Mouse (Mus musculus) forebrain, postnatal 0 days (tissue): Measurements from ENCODE around the gene Gm21983. TPM values are rescaled to one million over a fixed set of nuclear protein-coding genes. Genes with fewer than 3 reads are reported as not detected.

ENCODE experiments used
- ATAC-seq: fragments of 200-750 bp; cut with Nextera tagmentation; 2 replicates; pipeline ENCODE4 v1.8.0; 2017; ENCODE audit warnings: mild to moderate bottlenecking, moderate library complexity
- DNase-seq: peaks from one replicate; pipeline ENCODE4 v3.0.0-alpha.2; 2015
- H3K27ac ChIP-seq: fragments of 300-500 bp; sonication (generic); 2 replicates; pipeline ENCODE4 v1.5.1; 2014; ENCODE audit warnings: low read depth, mild to moderate bottlenecking, antibody characterized with exemption, low read length, moderate library complexity, mixed read lengths
- H3K27me3 ChIP-seq: fragments of 300-500 bp; sonication (generic); 2 replicates; pipeline ENCODE4 v1.6.1; 2014; ENCODE audit warnings: mild to moderate bottlenecking, low read length, mixed read lengths; ENCODE audit not compliant: insufficient read depth
- H3K36me3 ChIP-seq: fragments of 300-500 bp; sonication (generic); 2 replicates; pipeline ENCODE4 v1.6.1; 2014; ENCODE audit warnings: mild to moderate bottlenecking, moderate library complexity; ENCODE audit not compliant: insufficient read depth
- H3K4me1 ChIP-seq: fragments of 300-500 bp; sonication (generic); 2 replicates; pipeline ENCODE4 v1.6.1; 2014; ENCODE audit warnings: antibody characterized with exemption; ENCODE audit not compliant: insufficient read depth
- H3K4me2 ChIP-seq: fragments of 300-500 bp; sonication (generic); 2 replicates; pipeline ENCODE4 v1.6.1; 2014; ENCODE audit warnings: low read depth, mild to moderate bottlenecking, moderate library complexity
- H3K4me3 ChIP-seq: fragments of 300-500 bp; sonication (generic); 2 replicates; pipeline ENCODE4 v1.5.1; 2014; ENCODE audit warnings: low read depth, low read length, mixed read lengths
- H3K9ac ChIP-seq: fragments of 300-500 bp; sonication (generic); 2 replicates; pipeline ENCODE4 v1.6.1; 2014; ENCODE audit warnings: mild to moderate bottlenecking
- H3K9me3 ChIP-seq: fragments of 300-500 bp; sonication (generic); 2 replicates; pipeline ENCODE4 v1.6.1; 2016; ENCODE audit warnings: low read length
- CTCF ChIP-seq: sonication (generic); IDR thresholded peaks from 2 replicates; pipeline ENCODE4 v1.5.1; 2016; ENCODE audit warnings: antibody characterized with exemption, control low read depth, low read depth
- WGBS: fragments of 180-500 bp; shearing (Covaris S2); extraction: QIAGEN DNeasy Blood & Tissue Kit; methylation state at CpG from one replicate; pipeline ENCODE4 v1.1.7; 2014; 5-methylcytosine and 5-hydroxymethylcytosine counted together
- microRNA counts: library from miRNA; unstranded; fragments of <30 nt; microRNA quantifications from one replicate; lab custom pipeline; 2015
- microRNA-seq, 2 experiments: library from miRNA; unstranded; fragments of <30 nt; microRNA quantifications; one replicate each; pipeline ENCODE4; 2016
- polyA plus RNA-seq: library from polyadenylated mRNA; unstranded; fragments of >200 nt; fragmentation: Nextera tagmentation; extraction: Ambion mirVana; gene quantifications from 2 replicates; pipeline ENCODE4 v1.2.1, GENCODE M21; 2015
- total RNA-seq: library from RNA; depleted of rRNA; stranded (reverse); fragments of >200 nt; gene quantifications from 2 replicates; pipeline ENCODE4 v1.2.3, GENCODE M21; 2014; rRNA removed

Gene Gm21983
- total and polyA plus RNA-seq, 2 experiments from 2014 or later, result not detected

DNA sequence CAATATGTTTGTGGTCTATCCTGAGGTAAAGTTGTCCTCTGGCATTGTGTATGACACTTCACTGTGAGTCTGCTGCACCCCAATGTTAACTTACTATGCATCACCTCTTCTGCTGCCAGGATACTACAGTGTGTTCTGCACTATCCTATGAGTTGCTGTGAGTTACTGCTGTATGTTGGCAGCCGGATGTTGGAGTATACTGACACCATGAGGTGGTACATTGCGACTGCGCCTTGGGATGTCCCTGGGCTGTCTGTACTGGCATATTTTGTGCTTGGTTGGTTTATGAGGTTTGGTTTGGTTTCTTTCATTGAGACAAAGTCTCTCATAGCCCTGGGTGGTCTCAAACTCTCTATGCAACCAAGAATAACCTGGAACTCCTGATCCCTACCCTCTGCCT lies 52.7 kb downstream of the Gm21983 start:
- Histone ChIP-seq H3K4me3 (no peak overlapping the region), H3K9me3 (no peaks in the 10 kb centered on the region), H3K27me3 (no peaks in the 10 kb centered on the region), H3K4me1 (no peaks in the 10 kb centered on the region), H3K27ac (no peak overlapping the region), H3K36me3 (no peaks in the 10 kb centered on the region), H3K4me2 (no peak overlapping the region), H3K9ac (no peak overlapping the region)
- DNase-seq, result peak; percentile 45
- peak; percentile 75 for ATAC-seq
- peak; percentile 70 for TF ChIP-seq CTCF
- WGBS, result 59% methylated on average over 3 of the region's 3 CpGs

- no peak for TF ChIP-seq CTCF
- no peak overlapping the region for H3K4me2 ChIP-seq
- no peak overlapping the region for H3K9ac ChIP-seq
- no peaks in the 10 kb centered on the region for H3K9me3 ChIP-seq
- no peaks in the 10 kb centered on the region for H3K36me3 ChIP-seq
- H3K27me3 ChIP-seq, result no peaks in the 10 kb centered on the region
- no peak overlapping the region for H3K4me3 ChIP-seq
- no peak for ATAC-seq
- 82% methylated on average over 4 of the region's 4 CpGs for WGBS
- H3K27ac ChIP-seq, result no peak overlapping the region
- no peaks in the 10 kb centered on the region for H3K4me1 ChIP-seq
- no peak for DNase-seq
Measured at GRCm38 (mm10) chr7:27124969-27125368, 55.9 kb downstream of the Gm21983 start.

GRCm38 (mm10) chr7:27124305-27124832 lies 56.5 kb downstream of the Gm21983 start:
- H3K4me2 ChIP-seq, result no peak overlapping the region
- no peak for TF ChIP-seq CTCF
- H3K27ac ChIP-seq, result no peak overlapping the region
- H3K9me3 ChIP-seq, result no peaks in the 10 kb centered on the region
- no peaks in the 10 kb centered on the region for H3K4me1 ChIP-seq
- H3K36me3 ChIP-seq, result no peaks in the 10 kb centered on the region
- 75% methylated on average over 5 of the region's 5 CpGs for WGBS
- H3K27me3 ChIP-seq, result no peaks in the 10 kb centered on the region
- no peak overlapping the region for H3K9ac ChIP-seq
- H3K4me3 ChIP-seq, result no peak overlapping the region
- no peak for DNase-seq
- no peak for ATAC-seq

- no peak within 1 kb of the TSS for H3K4me3 ChIP-seq
- no peak within 1 kb of the TSS for H3K9ac ChIP-seq
- no peak for TF ChIP-seq CTCF
- H3K4me2 ChIP-seq, result no peak within 1 kb of the TSS
- no peaks in the 10 kb centered on the region for H3K4me1 ChIP-seq
- H3K36me3 ChIP-seq, result no peaks in the 10 kb centered on the region
- no peak for DNase-seq
- ATAC-seq, result no peak
- H3K27me3 ChIP-seq, result no peaks in the 10 kb centered on the region
- H3K9me3 ChIP-seq, result no peaks in the 10 kb centered on the region
- H3K27ac ChIP-seq, result no peak within 1 kb of the TSS
Measured at GRCm38 (mm10) chr7:27119676-27120075, 61.2 kb downstream of the Gm21983 start, which contains the start of gene Cyp2f2. Gene Cyp2f2, plus strand, starts transcription at chr7:27119909.

MicroRNAs within 50 kb of the gene (microRNA counts, 519-probe panel; counts per million panel counts)
- microRNA mmu-miR-1191 (lab: Ali Mortazavi, UCI), result not detected

Small RNA genes lying within 50 kb of the gene (microRNA-seq; reads per million reads assigned to microRNA genes)
- 0.85 to 1.9 reads per million in 2 experiments for gene Mir1191
- gene Mir3101, result 0 to 0.12 reads per million in 2 experiments

Other genes with a start within 250 kb of the Gm21983 start
- not detected in 2 replicates for gene Cyp2a22, start 241.7 kb downstream of the Gm21983 start, total RNA-seq
- gene Cyp2a22, start 241.7 kb downstream of the Gm21983 start, polyA plus RNA-seq, result not detected in 2 replicates
- not detected in 2 replicates for gene Cyp2a12, start 152.0 kb downstream of the Gm21983 start, total RNA-seq
- not detected in 2 replicates for gene Cyp2a12, start 152.0 kb downstream of the Gm21983 start, polyA plus RNA-seq
- gene Cyp2f2, start 61.2 kb downstream of the Gm21983 start, total RNA-seq, result 1.2 TPM in 1 of 2 replicates, not detected in the other
- gene Cyp2f2, start 61.2 kb downstream of the Gm21983 start, polyA plus RNA-seq, result 0.13 and 0.27 TPM in 2 replicates
- not detected in 2 replicates for gene Cyp2t4, start 27.4 kb downstream of the Gm21983 start, total RNA-seq
- gene Cyp2t4, start 27.4 kb downstream of the Gm21983 start, polyA plus RNA-seq, result 0.13 and 0.34 TPM in 2 replicates
- gene Egln2, start 14.3 kb downstream of the Gm21983 start, total RNA-seq, result 103 and 112 TPM in 2 replicates
- gene Egln2, start 14.3 kb downstream of the Gm21983 start, polyA plus RNA-seq, result 85.6 and 88.3 TPM in 2 replicates
- 66.8 and 71.6 TPM in 2 replicates for gene Rab4b, start 2.2 kb downstream of the Gm21983 start, total RNA-seq
- 125 and 138 TPM in 2 replicates for gene Rab4b, start 2.2 kb downstream of the Gm21983 start, polyA plus RNA-seq
- gene Mia, start 71 bp upstream of the Gm21983 start, total RNA-seq, result 9.0 and 17.4 TPM in 2 replicates
- 22.5 and 32.8 TPM in 2 replicates for gene Mia, start 71 bp upstream of the Gm21983 start, polyA plus RNA-seq
- gene BC024978, start 14.7 kb upstream of the Gm21983 start, total RNA-seq, result 5.7 and 5.8 TPM in 2 replicates
- 2.0 TPM in 2 replicates for gene BC024978, start 14.7 kb upstream of the Gm21983 start, polyA plus RNA-seq
- 124 and 146 TPM in 2 replicates for gene Snrpa, start 15.2 kb upstream of the Gm21983 start, total RNA-seq
- 165 and 169 TPM in 2 replicates for gene Snrpa, start 15.2 kb upstream of the Gm21983 start, polyA plus RNA-seq
- gene Itpkc, start 47.6 kb upstream of the Gm21983 start, total RNA-seq, result 13.6 and 17.6 TPM in 2 replicates
- gene Itpkc, start 47.6 kb upstream of the Gm21983 start, polyA plus RNA-seq, result 4.0 and 4.4 TPM in 2 replicates
- gene Coq8b, start 51.9 kb upstream of the Gm21983 start, total RNA-seq, result 25.0 and 26.3 TPM in 2 replicates
- 16.5 and 19.1 TPM in 2 replicates for gene Coq8b, start 51.9 kb upstream of the Gm21983 start, polyA plus RNA-seq
- gene Numbl, start 77.3 kb upstream of the Gm21983 start, total RNA-seq, result 81.6 and 86.4 TPM in 2 replicates
- 47.5 and 51.7 TPM in 2 replicates for gene Numbl, start 77.3 kb upstream of the Gm21983 start, polyA plus RNA-seq
- 13.4 and 26.7 TPM in 2 replicates for gene Ltbp4, start 156.6 kb upstream of the Gm21983 start, total RNA-seq
- gene Ltbp4, start 156.6 kb upstream of the Gm21983 start, polyA plus RNA-seq, result 8.3 and 11.7 TPM in 2 replicates
- 30.2 and 35.6 TPM in 2 replicates for gene Shkbp1, start 174.9 kb upstream of the Gm21983 start, total RNA-seq
- 31.8 and 33.1 TPM in 2 replicates for gene Shkbp1, start 174.9 kb upstream of the Gm21983 start, polyA plus RNA-seq
- not detected in 2 replicates for gene Gm20479, start 176.3 kb upstream of the Gm21983 start, total RNA-seq
- not detected in 2 replicates for gene Gm20479, start 176.3 kb upstream of the Gm21983 start, polyA plus RNA-seq